Mouse (Mus musculus) bone marrow, adult 2 months (tissue): ENCODE measurements around the gene Gna12.

Experiments
- CTCF ChIP-seq: fragments of 200-500 bp; IDR thresholded peaks from 2 replicates; pipeline ENCODE4 v1.5.1; 2011; ENCODE audit warnings: low read length, control low read depth; ENCODE audit not compliant: control insufficient read depth, insufficient read depth
- POLR2A ChIP-seq: fragments of 200-500 bp; IDR thresholded peaks from 2 replicates; pipeline ENCODE4 v1.6.1; 2011; ENCODE audit warnings: low read depth, mild to moderate bottlenecking, control low read depth, low read length, borderline replicate concordance; ENCODE audit not compliant: control insufficient read depth

GRCm38 (mm10) chr5:140794753-140795152, 35.5 kb downstream of the Gna12 start:
- TF ChIP-seq CTCF (no peak), POLR2A (no peak)
